Mouse (Mus musculus) kidney, adult 2 months (tissue): ENCODE results near the gene Cubn. TPM values are rescaled to one million over a fixed set of nuclear protein-coding genes. Genes with fewer than 3 reads are reported as not detected.

ENCODE experiments used
- DNase-seq: peaks from one replicate; pipeline ENCODE4 v3.0.0; 2021
- H3K27ac ChIP-seq: fragments of 200-500 bp; 2 replicates; pipeline ENCODE4 v1.5.1; 2012; ENCODE audit warnings: low read depth, low read length, control low read depth, inconsistent platforms; ENCODE audit not compliant: insufficient read depth
- H3K27me3 ChIP-seq: fragments of 200-500 bp; replicated peaks from 2 replicates; pipeline ENCODE4 v1.6.1; 2012; ENCODE audit warnings: mild to moderate bottlenecking, moderate library complexity, low read length, inconsistent platforms; ENCODE audit not compliant: control insufficient read depth, insufficient read depth
- H3K36me3 ChIP-seq: fragments of 200-500 bp; 2 replicates; pipeline ENCODE4 v1.6.1; 2012; ENCODE audit warnings: mild to moderate bottlenecking, moderate library complexity, low read length, inconsistent platforms; ENCODE audit not compliant: control insufficient read depth, insufficient read depth
- H3K4me1 ChIP-seq: fragments of 200-500 bp; 2 replicates; pipeline ENCODE4 v1.6.1; 2011; ENCODE audit warnings: low read length; ENCODE audit not compliant: control insufficient read depth, insufficient read depth
- H3K4me3 ChIP-seq: fragments of 200-500 bp; 2 replicates; pipeline ENCODE4 v1.5.1; 2011; ENCODE audit warnings: mild to moderate bottlenecking, low read depth, low read length, control low read depth; ENCODE audit not compliant: insufficient read depth
- CTCF ChIP-seq: fragments of 200-500 bp; conservative IDR thresholded peaks from 2 replicates; pipeline ENCODE4 v1.5.1; 2011; ENCODE audit warnings: low read depth, mild to moderate bottlenecking, control low read depth, low read length, moderate library complexity, mixed read lengths; ENCODE audit not compliant: insufficient read depth, insufficient read length
- POLR2A ChIP-seq: fragments of 200-500 bp; IDR thresholded peaks from one replicate; pipeline ENCODE4 v1.6.1; 2011; ENCODE audit warnings: low read depth, low read length, control low read depth
- WGBS: fragments of 180-500 bp; shearing (Covaris S2); methylation state at CpG from one replicate; pipeline ENCODE4 v1.1.7; 2018; 5-methylcytosine and 5-hydroxymethylcytosine counted together
- polyA plus RNA-seq: library from polyadenylated mRNA; depleted of rRNA; stranded (reverse); fragments of >200 nt; gene quantifications from 2 replicates; pipeline ENCODE4 v1.2.3, GENCODE M21; 2012; rRNA removed

Gene Cubn
- polyA plus RNA-seq, result 56.2 and 62.6 TPM in 2 replicates

DNA sequence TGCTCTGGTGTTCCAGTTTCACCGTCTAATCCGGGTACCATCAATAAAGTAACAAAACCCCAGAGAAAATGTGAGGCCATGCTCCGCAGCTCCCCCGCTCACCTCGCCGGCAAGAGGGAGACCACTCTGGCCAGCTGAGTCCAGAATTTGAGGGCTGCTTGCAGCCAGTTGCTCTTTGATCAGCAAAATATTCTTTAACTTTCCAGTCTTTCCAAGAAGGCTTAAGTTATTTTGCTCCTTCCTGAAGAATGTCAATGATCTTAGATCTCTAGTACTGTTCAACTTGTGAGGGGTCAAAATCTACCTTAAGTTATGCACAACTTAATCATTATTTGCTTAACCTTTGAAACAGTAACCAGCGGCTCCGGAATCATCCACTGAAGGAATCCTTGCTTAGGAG lies at the start of gene Cubn:
TSS of gene Cubn (minus strand) at position 80 of the 400 bp plus-strand sequence.
- 45% methylated on average over 8 of the region's 8 CpGs for WGBS

DNA sequence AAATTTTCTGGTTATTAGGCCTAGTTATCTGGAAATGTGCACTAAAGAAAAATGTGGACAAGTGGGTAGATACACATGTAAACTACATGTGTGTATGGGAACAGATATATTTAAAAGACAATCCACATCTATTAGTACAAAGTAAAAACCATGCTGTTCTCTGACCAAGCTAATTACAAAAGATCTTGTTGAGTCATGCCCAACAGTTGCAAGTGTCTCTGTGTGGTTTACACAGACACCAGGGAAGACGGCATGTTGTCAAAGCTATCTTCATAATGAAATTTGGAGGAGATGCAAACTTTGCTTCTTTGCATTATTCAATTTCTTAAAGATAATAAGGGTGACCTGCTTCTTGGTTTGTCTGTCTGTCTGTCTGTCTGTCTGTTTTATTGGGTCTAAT lies 48.2 kb upstream of the Cubn start:
- WGBS, result 95% methylated on average over 1 of the region's 1 CpGs
- Histone ChIP-seq H3K36me3 (no peaks in the 10 kb centered on the region), H3K4me3 (no peak overlapping the region), H3K4me1 (peaks cover 9% of the 10 kb centered on the region; the same call in 1 of the 2 replicates), H3K27ac (no peak overlapping the region), H3K27me3 (no peaks in the 10 kb centered on the region)
- no peak for DNase-seq
- no peak for TF ChIP-seq CTCF
- TF ChIP-seq POLR2A, result no peak

More for the DNA sequence above, at the start of gene Cubn:
- Histone ChIP-seq H3K4me1 (peaks cover 12% of the 10 kb centered on the region; the same call in 1 of the 2 replicates), H3K36me3 (no peaks in the 10 kb centered on the region; the same call in 1 of the 2 replicates), H3K27me3 (no peaks in the 10 kb centered on the region), H3K4me3 (peak within 1 kb of the TSS; percentile 70), H3K27ac (peak within 1 kb of the TSS; percentile 98)
- TF ChIP-seq POLR2A (peak; percentile 45), CTCF (no peak)
- peak; percentile 84 for DNase-seq

GRCm38 (mm10) chr2:13538704-13539377 lies 47.2 kb upstream of the Cubn start:
- H3K4me1 ChIP-seq, result peaks cover 11% of the 10 kb centered on the region; the same call in 1 of the 2 replicates
- DNase-seq, result no peak
- no peak overlapping the region for H3K4me3 ChIP-seq
- no peak overlapping the region for H3K27ac ChIP-seq
- H3K36me3 ChIP-seq, result no peaks in the 10 kb centered on the region
- 78% methylated on average over 6 of the region's 6 CpGs for WGBS
- no peaks in the 10 kb centered on the region for H3K27me3 ChIP-seq
- TF ChIP-seq POLR2A, result no peak
- no peak for TF ChIP-seq CTCF

DNA sequence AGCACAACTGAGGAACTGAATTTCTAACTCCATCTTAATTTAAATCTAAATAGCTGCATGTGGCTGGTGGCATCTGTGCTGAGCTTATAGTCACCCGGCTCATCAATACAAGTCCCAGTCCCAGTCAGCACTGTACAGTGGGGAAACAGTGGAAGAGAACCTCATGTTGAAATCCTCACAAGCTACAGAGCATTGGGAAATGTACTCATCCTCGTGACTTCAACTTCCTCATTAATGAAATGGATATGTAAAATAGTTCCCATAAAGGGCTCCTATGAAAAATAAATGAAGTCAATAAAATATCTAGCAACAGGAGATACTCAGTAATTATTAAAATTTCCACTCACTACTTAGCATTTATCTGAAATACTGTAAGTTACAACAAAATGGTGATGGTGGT lies 46.6 kb upstream of the Cubn start:
- TF ChIP-seq CTCF, result no peak
- TF ChIP-seq POLR2A, result no peak
- Histone ChIP-seq H3K4me1 (peaks cover 11% of the 10 kb centered on the region; the same call in 1 of the 2 replicates), H3K36me3 (no peaks in the 10 kb centered on the region), H3K4me3 (no peak overlapping the region), H3K27me3 (no peaks in the 10 kb centered on the region), H3K27ac (no peak overlapping the region)
- WGBS, result 92% methylated on average over 2 of the region's 2 CpGs
- DNase-seq, result no peak

DNA sequence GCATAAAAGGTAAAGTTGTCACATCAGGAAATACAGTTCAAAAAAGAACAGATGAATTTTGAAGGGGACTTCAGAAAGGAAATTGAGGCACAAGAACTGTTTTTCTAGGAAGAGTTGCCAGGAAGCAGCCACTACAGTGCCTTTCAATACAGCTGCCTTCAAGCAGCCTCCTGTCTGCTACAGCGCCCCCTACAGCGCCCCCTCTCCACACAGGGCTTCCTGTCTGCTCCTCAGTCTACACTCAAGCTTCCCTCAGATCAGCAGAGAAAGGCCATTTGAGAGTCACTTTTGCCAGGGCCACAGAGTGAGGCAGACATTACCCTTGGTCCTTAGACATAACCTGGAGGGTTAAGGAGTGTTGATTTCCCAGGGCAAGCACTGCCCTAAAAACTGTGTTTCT lies 46.1 kb upstream of the Cubn start:
- Histone ChIP-seq H3K4me1 (peaks cover 11% of the 10 kb centered on the region; the same call in 1 of the 2 replicates), H3K36me3 (no peaks in the 10 kb centered on the region), H3K4me3 (no peak overlapping the region), H3K27me3 (no peaks in the 10 kb centered on the region), H3K27ac (no peak overlapping the region)
- WGBS, result 22% methylated on average over 2 of the region's 2 CpGs
- no peak for DNase-seq
- TF ChIP-seq POLR2A (no peak), CTCF (peak; percentile 48)

DNA sequence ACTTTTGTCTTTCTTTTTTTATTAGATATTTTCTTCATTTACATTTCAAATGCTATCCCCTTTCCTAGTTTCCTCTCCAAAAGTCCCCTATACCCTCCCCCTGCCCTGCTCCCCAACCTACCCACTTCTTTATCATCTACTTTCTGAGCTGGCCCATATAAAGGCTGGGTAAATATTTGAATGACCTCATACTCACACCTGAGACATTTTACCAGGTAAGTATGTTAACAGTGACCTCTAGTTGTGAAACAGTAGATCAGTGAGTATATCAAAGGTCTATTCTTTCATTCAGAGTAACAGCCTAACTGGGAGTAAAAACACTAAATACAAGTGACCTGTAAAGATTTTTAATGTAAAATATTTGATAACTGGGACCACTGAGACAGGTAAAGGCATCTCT lies 45.1 kb upstream of the Cubn start:
- peak; percentile 29; the same call in 1 of the 2 replicates for TF ChIP-seq CTCF
- no peak for TF ChIP-seq POLR2A
- no peak overlapping the region for H3K27ac ChIP-seq
- H3K36me3 ChIP-seq, result no peaks in the 10 kb centered on the region
- H3K27me3 ChIP-seq, result no peaks in the 10 kb centered on the region
- H3K4me3 ChIP-seq, result no peak overlapping the region
- H3K4me1 ChIP-seq, result peaks cover 11% of the 10 kb centered on the region; the same call in 1 of the 2 replicates
- DNase-seq, result peak; percentile 37

DNA sequence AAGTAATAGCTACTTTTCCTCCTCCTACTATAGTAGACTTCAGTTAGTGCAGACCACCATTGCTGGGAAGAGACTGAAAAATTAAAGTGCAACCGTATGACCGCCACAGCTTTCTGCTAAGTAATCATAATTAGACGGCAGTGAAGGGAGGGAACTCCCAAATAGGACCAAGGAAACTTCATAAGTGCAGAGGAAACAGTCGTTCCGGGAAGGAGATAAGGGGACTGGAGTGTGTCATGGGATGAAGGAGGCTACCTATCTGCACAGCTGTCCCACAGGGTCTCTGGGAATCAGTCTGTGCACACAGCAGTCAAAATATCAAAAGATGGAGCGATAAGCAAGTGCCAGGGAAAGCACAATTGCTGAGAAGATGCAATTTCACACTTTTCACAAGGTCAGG lies 39.0 kb upstream of the Cubn start:
- Histone ChIP-seq H3K27ac (no peak overlapping the region), H3K4me3 (no peak overlapping the region), H3K4me1 (peaks cover 3% of the 10 kb centered on the region; the same call in 1 of the 2 replicates), H3K27me3 (no peaks in the 10 kb centered on the region), H3K36me3 (no peaks in the 10 kb centered on the region)
- no peak for TF ChIP-seq POLR2A
- TF ChIP-seq CTCF, result no peak
- 81% methylated on average over 6 of the region's 6 CpGs for whole genome bisulfite sequencing
- DNase-seq, result no peak
